In the genomic region with DNA sequence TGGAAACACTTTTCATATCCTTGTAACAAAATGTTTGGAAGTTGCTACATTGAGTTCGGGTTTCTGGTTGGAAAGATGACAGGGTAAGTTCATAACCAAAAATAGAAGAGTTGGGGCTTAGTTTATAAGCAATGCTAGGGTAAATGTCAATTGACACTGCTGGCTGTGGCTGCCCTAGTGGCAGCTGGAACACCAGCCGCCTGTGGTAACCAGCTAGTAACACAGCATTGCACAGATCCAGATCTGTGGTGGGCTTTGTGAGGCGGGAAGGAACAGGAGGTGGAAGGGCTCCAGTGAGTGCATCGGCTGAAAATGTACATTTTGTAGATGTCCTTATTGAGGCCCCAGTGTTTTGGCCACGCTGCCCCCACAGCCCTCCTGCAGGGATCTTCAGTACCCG, we compare ENCODE assay signal across 8 mouse cellular contexts. TPM values are rescaled to one million over a fixed set of nuclear protein-coding genes. Genes with fewer than 3 reads are reported as not detected.
DNase-seq lines count a peak whose midpoint lies in the region; ATAC-seq and TF ChIP-seq lines count a peak whose summit lies in the region.

No protein-coding gene starts in this region.

- H3K4me3 ChIP-seq in testis, adult 2 months (ENCODE audit: control insufficient read depth, low read depth, low read length), result peak overlapping the region; percentile 93
- peak overlapping the region; percentile 95 for H3K4me3 ChIP-seq in limb, embryonic 13.5 days
- peak overlapping the region; percentile 69 for H3K4me3 ChIP-seq in stomach, embryonic 16.5 days (replicated peaks; ENCODE audit: low read length)

- DNase-seq in CD4-positive, CD25-positive, alpha-beta regulatory T cell, adult 2 months (ENCODE audit: low read depth, low spot score), result peak; percentile 17
- DNase-seq in testis, postnatal 14 days (ENCODE audit: low spot score), result no peak
- DNase-seq in adrenal gland, postnatal 14 days, result no peak
- no peak for DNase-seq in cerebellum, postnatal 25 days

- H3K4me2 ChIP-seq in limb, embryonic 13.5 days (replicated peaks), result peak overlapping the region; percentile 95
- H3K4me2 ChIP-seq in stomach, embryonic 16.5 days (ENCODE audit: low read depth, low read length), result peak overlapping the region; percentile 72

- ATAC-seq in CD4-positive, CD25-positive, alpha-beta regulatory T cell, adult 4 months, result no peak
- ATAC-seq in limb, embryonic 13.5 days (ENCODE audit: low FRiP score, low read depth), result no peak
- no peak for ATAC-seq in stomach, embryonic 16.5 days (ENCODE audit: insufficient read depth, low FRiP score)

- TF ChIP-seq POLR2A in testis, adult 2 months (IDR thresholded peaks at IDR 0.05; ENCODE audit: control insufficient read depth, low read depth, low read length), result no peak

- H3K4me1 ChIP-seq in testis, adult 2 months (ENCODE audit: control insufficient read depth, insufficient read depth, low read length), result peaks cover 8% of the 10 kb centered on the region
- peaks cover 14% of the 10 kb centered on the region for H3K4me1 ChIP-seq in limb, embryonic 13.5 days
- H3K4me1 ChIP-seq in stomach, embryonic 16.5 days (ENCODE audit: control insufficient read depth, insufficient read depth, low read length), result peaks cover 8% of the 10 kb centered on the region

- peak overlapping the region; percentile 91 for H3K9ac ChIP-seq in limb, embryonic 13.5 days
- peak overlapping the region; percentile 81 for H3K9ac ChIP-seq in stomach, embryonic 16.5 days (ENCODE audit: low read length)

- no peaks in the 10 kb centered on the region for H3K27me3 ChIP-seq in testis, adult 2 months (ENCODE audit: control insufficient read depth, insufficient read depth, low read length)
- H3K27me3 ChIP-seq in limb, embryonic 13.5 days, result no peaks in the 10 kb centered on the region
- no peaks in the 10 kb centered on the region for H3K27me3 ChIP-seq in stomach, embryonic 16.5 days (ENCODE audit: control insufficient read depth, insufficient read depth, low read length)

- H3K9me3 ChIP-seq in limb, embryonic 13.5 days, result no peaks in the 10 kb centered on the region
- H3K9me3 ChIP-seq in stomach, embryonic 16.5 days (replicated peaks; ENCODE audit: control insufficient read depth, low read length), result no peaks in the 10 kb centered on the region

- no peak for TF ChIP-seq CTCF in testis, adult 2 months (IDR thresholded peaks at IDR 0.05; ENCODE audit: control insufficient read depth, insufficient read depth, insufficient replicate concordance, low read depth, low read length)

- H3K36me3 ChIP-seq in testis, adult 2 months (ENCODE audit: control insufficient read depth, insufficient read depth, low read length), result no peaks in the 10 kb centered on the region; the same call in 1 of the 2 replicates
- H3K36me3 ChIP-seq in limb, embryonic 13.5 days, result peaks cover 36% of the 10 kb centered on the region
- H3K36me3 ChIP-seq in stomach, embryonic 16.5 days (ENCODE audit: control insufficient read depth, insufficient read depth, low read length), result peaks cover 8% of the 10 kb centered on the region; the same call in 1 of the 2 replicates

- WGBS in limb, embryonic 13.5 days, result 42% methylated on average over 6 of the region's 6 CpGs
- 33% methylated on average over 6 of the region's 6 CpGs for WGBS in stomach, embryonic 16.5 days

- no peak overlapping the region for H3K27ac ChIP-seq in testis, adult 2 months (ENCODE audit: control insufficient read depth, insufficient read depth, low read depth, low read length)
- no peak overlapping the region for H3K27ac ChIP-seq in limb, embryonic 13.5 days
- H3K27ac ChIP-seq in stomach, embryonic 16.5 days (ENCODE audit: low read length), result no peak overlapping the region

RNA-seq across cellular contexts. Expression of gene Cep104, which starts 0.8 kb away (rescaled TPM):
- polyA plus RNA-seq in CD4-positive, CD25-positive, alpha-beta regulatory T cell, adult 4 months (2017; shearing (Covaris generic)), result 1 to 10 TPM; 2.7 to 3.1 TPM
- polyA plus RNA-seq in testis, adult 2 months (2012; rRNA removed), result 43.4 and 46.6 TPM in 2 replicates
- polyA plus RNA-seq in limb, embryonic 13.5 days (2015; fragmentation: Nextera tagmentation; extraction: Ambion mirVana), result 16.9 TPM in 2 replicates
- polyA plus RNA-seq in stomach, embryonic 16.5 days (2015; fragmentation: Nextera tagmentation; extraction: Ambion mirVana), result 12.0 and 13.9 TPM in 2 replicates
- 22.3 and 24.8 TPM in 2 replicates for total RNA-seq in adrenal gland, postnatal 14 days (2021)

RNA-seq across cellular contexts. Expression of gene Dffb, which starts 0.8 kb away (rescaled TPM):
- polyA plus RNA-seq in CD4-positive, CD25-positive, alpha-beta regulatory T cell, adult 4 months (2017; shearing (Covaris generic)), result 10 to 100 TPM; 14.8 to 23.5 TPM
- 4.6 and 4.7 TPM in 2 replicates for polyA plus RNA-seq in testis, adult 2 months (2012; rRNA removed)
- polyA plus RNA-seq in limb, embryonic 13.5 days (2015; fragmentation: Nextera tagmentation; extraction: Ambion mirVana), result 13.8 and 15.1 TPM in 2 replicates
- polyA plus RNA-seq in stomach, embryonic 16.5 days (2015; fragmentation: Nextera tagmentation; extraction: Ambion mirVana), result 12.4 and 12.8 TPM in 2 replicates
- total RNA-seq in adrenal gland, postnatal 14 days (2021), result 4.3 and 7.4 TPM in 2 replicates

RNA-seq across cellular contexts. Expression of gene A430005L14Rik, which starts 18.7 kb away (rescaled TPM):
- 100 to 1,000 TPM; 103 to 106 TPM for polyA plus RNA-seq in CD4-positive, CD25-positive, alpha-beta regulatory T cell, adult 4 months (2017; shearing (Covaris generic))
- 76.8 and 87.1 TPM in 2 replicates for polyA plus RNA-seq in testis, adult 2 months (2012; rRNA removed)
- polyA plus RNA-seq in limb, embryonic 13.5 days (2015; fragmentation: Nextera tagmentation; extraction: Ambion mirVana), result 82.8 and 83.6 TPM in 2 replicates
- 62.9 and 65.2 TPM in 2 replicates for polyA plus RNA-seq in stomach, embryonic 16.5 days (2015; fragmentation: Nextera tagmentation; extraction: Ambion mirVana)
- total RNA-seq in adrenal gland, postnatal 14 days (2021), result 19.4 and 19.5 TPM in 2 replicates

RNA-seq across cellular contexts. Expression of gene Lrrc47, which starts 35.8 kb away (rescaled TPM):
- 1 to 10 TPM; 4.6 to 7.3 TPM for polyA plus RNA-seq in CD4-positive, CD25-positive, alpha-beta regulatory T cell, adult 4 months (2017; shearing (Covaris generic))
- polyA plus RNA-seq in testis, adult 2 months (2012; rRNA removed), result 55.1 and 58.8 TPM in 2 replicates
- 19.6 and 20.5 TPM in 2 replicates for polyA plus RNA-seq in limb, embryonic 13.5 days (2015; fragmentation: Nextera tagmentation; extraction: Ambion mirVana)
- polyA plus RNA-seq in stomach, embryonic 16.5 days (2015; fragmentation: Nextera tagmentation; extraction: Ambion mirVana), result 8.6 and 10.9 TPM in 2 replicates
- total RNA-seq in adrenal gland, postnatal 14 days (2021), result 39.8 and 44.3 TPM in 2 replicates

RNA-seq across cellular contexts. Expression of gene Smim1, which starts 50.3 kb away (rescaled TPM):
- polyA plus RNA-seq in CD4-positive, CD25-positive, alpha-beta regulatory T cell, adult 4 months (2017; shearing (Covaris generic)), result under 1 TPM; 0.12 to 0.65 TPM
- polyA plus RNA-seq in testis, adult 2 months (2012; rRNA removed), result 39.8 and 41.1 TPM in 2 replicates
- polyA plus RNA-seq in limb, embryonic 13.5 days (2015; fragmentation: Nextera tagmentation; extraction: Ambion mirVana), result 11.8 and 12.6 TPM in 2 replicates
- polyA plus RNA-seq in stomach, embryonic 16.5 days (2015; fragmentation: Nextera tagmentation; extraction: Ambion mirVana), result 58.7 and 63.0 TPM in 2 replicates
- total RNA-seq in adrenal gland, postnatal 14 days (2021), result 31.4 and 33.0 TPM in 2 replicates
